ENCODE assay signal across 9 mouse cellular contexts in the genomic region with DNA sequence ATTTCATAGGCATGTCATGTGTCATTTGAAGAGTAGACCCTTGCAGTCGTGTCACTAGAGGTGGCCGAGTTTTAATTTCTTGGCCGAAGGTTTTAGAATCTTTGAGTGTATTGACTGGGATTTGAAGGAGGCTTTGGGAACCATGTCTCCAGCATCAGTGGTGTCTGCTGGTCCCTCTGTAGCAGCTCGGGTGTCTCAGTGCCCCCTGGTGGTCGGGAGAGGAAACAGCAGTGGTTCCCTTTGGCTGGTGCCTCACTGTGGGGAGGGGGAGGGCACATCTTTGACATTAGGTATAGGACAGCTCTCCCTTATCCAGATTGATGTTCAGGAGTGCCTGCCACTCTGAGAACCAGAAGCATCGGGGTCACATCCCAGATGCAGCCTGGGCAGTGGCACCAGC. TPM values are rescaled to one million over a fixed set of nuclear protein-coding genes. Genes with fewer than 3 reads are reported as not detected.
A peak's percentile ranks its signal among the peaks of the same experiment; 100 is the strongest.
DNase-seq lines count a peak whose midpoint lies in the region; ATAC-seq and TF ChIP-seq lines count a peak whose summit lies in the region.
"Had no signal": no experiment of that assay in that cellular context is flagged by ENCODE, and none has a peak within 500 bp of the region (broad histone marks: within the 10 kb centered on the region; RNA-seq: fewer than 3 reads in every experiment).

No protein-coding gene starts in this region.

- H3K9me3 ChIP-seq in forebrain, embryonic 10.5 days, result no peaks in the 10 kb centered on the region; the same call in 1 of the 2 replicates
- H3K9me3 ChIP-seq in forebrain, embryonic 12.5 days, result no peaks in the 10 kb centered on the region
- H3K9me3 ChIP-seq: heart, embryonic 15.5 days had no signal

- H3K27me3 ChIP-seq in forebrain, embryonic 10.5 days (ENCODE audit: poor library complexity, severe bottlenecking), result no peaks in the 10 kb centered on the region
- no peaks in the 10 kb centered on the region for H3K27me3 ChIP-seq in forebrain, embryonic 12.5 days
- H3K27me3 ChIP-seq: heart, embryonic 15.5 days had no signal

- peaks cover 22% of the 10 kb centered on the region for H3K4me1 ChIP-seq in forebrain, embryonic 10.5 days
- H3K4me1 ChIP-seq in forebrain, embryonic 12.5 days, result peaks cover 9% of the 10 kb centered on the region
- no peaks in the 10 kb centered on the region for H3K4me1 ChIP-seq in lung, adult 2 months (ENCODE audit: control insufficient read depth, insufficient read depth, low read length)

- no peak for ATAC-seq in forebrain, embryonic 12.5 days (ENCODE audit: low FRiP score)

- TF ChIP-seq POLR2A in lung, adult 2 months (IDR thresholded peaks at IDR 0.05; ENCODE audit: borderline replicate concordance, extremely low read depth, low read depth, low read length), result no peak

- 38% methylated on average over 6 of the region's 6 CpGs for WGBS in forebrain, embryonic 10.5 days
- WGBS in forebrain, embryonic 12.5 days, result 43% methylated on average over 6 of the region's 6 CpGs
- 42% methylated on average over 6 of the region's 6 CpGs for WGBS in lung, adult 2 months

- no peak overlapping the region for H3K4me3 ChIP-seq in forebrain, embryonic 10.5 days
- H3K4me3 ChIP-seq in forebrain, embryonic 12.5 days (replicated peaks), result no peak overlapping the region
- H3K4me3 ChIP-seq in lung, adult 2 months (replicated peaks; ENCODE audit: extremely low read depth, low read depth, low read length), result no peak overlapping the region
- H3K4me3 ChIP-seq: heart, embryonic 15.5 days had no signal

- peak; percentile 90 for TF ChIP-seq CTCF in lung, adult 2 months (IDR thresholded peaks at IDR 0.05; ENCODE audit: insufficient read depth, low read length)

- H3K9ac ChIP-seq in forebrain, embryonic 12.5 days, result no peak overlapping the region
- H3K9ac ChIP-seq: heart, embryonic 15.5 days had no signal

- no peak overlapping the region for H3K4me2 ChIP-seq in forebrain, embryonic 12.5 days
- H3K4me2 ChIP-seq: heart, embryonic 15.5 days had no signal

- H3K27ac ChIP-seq in forebrain, embryonic 10.5 days, result no peak overlapping the region
- H3K27ac ChIP-seq in forebrain, embryonic 12.5 days, result no peak overlapping the region
- H3K27ac ChIP-seq: heart, embryonic 15.5 days had no signal

- peak; percentile 54 for DNase-seq in forebrain, embryonic 10.5 days (ENCODE audit: extremely low spot score, low spot score)
- DNase-seq in urinary bladder, postnatal 14 days (ENCODE audit: low spot score), result peak; percentile 25
- no peak for DNase-seq in urinary bladder, adult 2 months (ENCODE audit: low spot score)
- peak; percentile 50 for DNase-seq in embryo, embryonic 9.5 days (ENCODE audit: extremely low spot score)
- DNase-seq in kidney, postnatal 36 days, result peak; percentile 24 to 68
- DNase-seq in lung, adult 2 months, result peak; percentile 42
- peak; percentile 31 to 50 for DNase-seq in spleen, adult 18-20 months

- peaks cover 84% of the 10 kb centered on the region for H3K36me3 ChIP-seq in forebrain, embryonic 10.5 days (replicated peaks)
- peaks cover 45% of the 10 kb centered on the region for H3K36me3 ChIP-seq in forebrain, embryonic 12.5 days (replicated peaks)

RNA-seq across cellular contexts. Expression of a gene that starts 17.7 kb away (rescaled TPM):
- polyA plus RNA-seq in forebrain, embryonic 10.5 days (2016; fragmentation: Nextera tagmentation; extraction: Ambion mirVana), result 36.2 and 38.4 TPM in 2 replicates
- polyA plus RNA-seq in forebrain, embryonic 12.5 days (2016; fragmentation: Nextera tagmentation; extraction: Ambion mirVana), result 27.5 and 32.9 TPM in 2 replicates
- polyA plus RNA-seq in urinary bladder, adult 2 months (2012; rRNA removed), result 7.0 and 7.7 TPM in 2 replicates
- 10.0 and 10.3 TPM in 2 replicates for polyA plus RNA-seq in lung, adult 2 months (2012; rRNA removed)
